Mouse (Mus musculus) bone marrow, adult 2 months (tissue): ENCODE data around the gene Tma7.

Source experiments
- CTCF ChIP-seq: fragments of 200-500 bp; IDR thresholded peaks from 2 replicates; pipeline ENCODE4 v1.5.1; 2011; ENCODE audit warnings: low read length, control low read depth; ENCODE audit not compliant: control insufficient read depth, insufficient read depth
- POLR2A ChIP-seq: fragments of 200-500 bp; IDR thresholded peaks from 2 replicates; pipeline ENCODE4 v1.6.1; 2011; ENCODE audit warnings: low read depth, mild to moderate bottlenecking, control low read depth, low read length, borderline replicate concordance; ENCODE audit not compliant: control insufficient read depth

GRCm38 (mm10) chr9:109051651-109052489 lies 30.5 kb downstream of the Tma7 start:
- no peak for TF ChIP-seq CTCF
- TF ChIP-seq POLR2A = no peak
